Mouse (Mus musculus) layer of hippocampus, adult 8-10 months (tissue): ENCODE results near the gene Ptprn. TPM values are rescaled to one million over a fixed set of nuclear protein-coding genes. Genes with fewer than 3 reads are reported as not detected.
"Not testable (repeated sequence)": the region's sequence is repeated elsewhere in the genome, so short reads cannot be mapped to it uniquely, and the experiment has no call there.

Experiments
- DNase-seq, 2 experiments: peaks; one replicate each; pipeline ENCODE4 v3.0.0; 2022; ENCODE audit warnings: low spot score in 2 of 2
- total RNA-seq, 4 experiments: library from RNA; stranded (reverse); gene quantifications; 2 replicates each; pipeline ENCODE4 v1.2.4; 2022

The Ptprn gene
- total RNA-seq, 4 experiments from 2014 or later, result 360 to 457 (median 395) TPM

DNA sequence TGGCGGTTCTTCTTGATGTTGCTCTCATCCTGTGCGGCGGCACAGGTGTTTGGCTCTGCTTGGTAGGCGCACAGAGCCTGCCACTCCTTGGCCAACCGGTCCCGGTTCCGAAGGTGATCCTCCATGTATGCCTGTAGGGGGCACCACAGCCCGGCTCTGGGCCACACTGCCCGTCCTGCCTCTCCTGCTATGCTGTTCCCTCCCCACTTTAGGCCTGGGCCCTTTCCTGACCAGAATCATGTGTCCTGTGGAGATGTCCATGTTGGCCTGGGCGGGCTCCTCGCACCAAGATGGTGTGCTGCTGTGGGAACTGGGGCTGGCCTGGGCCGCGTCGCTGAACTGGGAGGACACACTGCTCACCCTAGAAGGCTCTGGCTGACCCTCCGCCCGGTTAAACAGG is 11.3 kb downstream of the Ptprn start:
- no peak for DNase-seq

DNA sequence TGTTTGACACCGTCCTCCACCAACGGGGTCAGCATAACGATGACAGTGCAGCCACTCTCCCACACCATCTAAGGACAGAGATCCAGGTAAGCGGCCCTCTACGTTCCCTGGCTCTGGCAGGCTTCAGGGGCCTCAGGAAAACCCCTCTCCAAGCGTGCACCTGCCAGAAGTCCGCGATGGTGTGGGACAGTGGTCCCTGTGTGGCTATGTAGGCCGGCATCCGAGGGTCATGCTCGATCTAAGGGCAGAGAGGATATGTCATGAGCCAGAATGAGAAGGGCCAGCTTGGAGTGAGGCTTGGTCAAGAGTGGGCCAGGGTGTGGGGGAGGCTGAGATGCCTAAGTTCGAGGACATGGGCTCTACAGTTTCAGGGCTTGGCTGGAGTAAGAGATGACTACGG is 12.0 kb downstream of the Ptprn start:
- no peak for DNase-seq

DNA sequence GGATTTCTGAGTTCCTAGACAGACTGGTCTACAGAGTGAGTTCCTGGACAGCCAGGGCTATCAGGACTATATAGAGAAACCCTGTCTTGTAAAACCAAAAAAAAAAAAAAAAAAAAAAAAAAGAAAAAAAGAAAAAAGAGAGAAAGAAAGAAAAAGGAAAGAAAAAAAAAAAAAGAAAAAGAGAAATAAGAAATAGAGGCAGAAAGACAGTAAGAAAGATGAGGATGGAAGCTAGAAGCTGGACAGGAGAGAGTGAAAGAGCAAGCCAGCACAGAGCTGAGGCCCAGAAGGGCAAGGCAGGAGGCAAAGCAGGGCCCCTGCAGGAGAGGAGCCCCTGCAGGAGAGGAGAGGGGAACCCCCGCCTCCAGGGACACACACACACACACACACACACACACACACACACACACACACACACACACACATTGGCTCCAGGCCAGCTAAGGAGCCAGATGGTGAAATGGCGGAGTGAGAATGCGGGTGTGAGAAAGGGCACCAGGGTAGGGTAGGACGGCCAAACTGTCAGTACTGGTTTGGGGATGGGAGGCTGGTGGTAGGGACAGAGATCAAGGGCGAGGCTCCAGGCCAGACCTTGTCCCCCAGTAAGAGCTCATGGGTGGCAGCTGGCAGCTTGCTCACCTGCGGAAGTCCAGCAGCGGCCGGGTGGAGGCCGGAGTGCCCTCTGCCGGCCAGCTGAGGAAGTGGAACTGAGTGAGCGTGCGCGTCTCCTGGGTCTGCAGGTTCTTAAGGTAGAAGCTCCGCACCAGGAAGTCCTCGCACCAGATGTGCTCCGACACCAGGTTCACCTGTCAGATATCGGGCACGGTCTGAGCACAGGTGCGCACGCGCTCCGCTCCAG is 13.0 kb downstream of the Ptprn start:
- no peak for DNase-seq

DNA sequence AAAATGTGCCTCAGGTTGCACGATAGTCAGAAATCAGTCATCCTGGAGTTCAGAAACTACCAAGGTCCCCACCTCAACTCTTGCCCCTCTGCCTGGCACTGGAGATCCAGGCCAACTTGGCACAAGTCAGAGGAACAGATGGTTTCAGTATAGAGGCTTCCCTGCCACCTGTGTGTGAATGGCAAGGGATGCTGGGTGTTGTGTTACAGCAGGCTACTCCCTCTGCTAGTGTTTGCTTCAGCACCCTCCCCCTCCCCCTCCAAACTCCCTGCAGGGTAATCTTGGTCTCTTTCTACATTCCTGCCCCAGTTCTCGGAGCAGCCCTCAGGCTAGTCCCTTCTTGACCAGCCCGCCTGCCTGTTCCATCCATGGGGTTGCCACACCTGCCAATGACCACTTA is 13.8 kb downstream of the Ptprn start:
- DNase-seq, result no peak

DNA sequence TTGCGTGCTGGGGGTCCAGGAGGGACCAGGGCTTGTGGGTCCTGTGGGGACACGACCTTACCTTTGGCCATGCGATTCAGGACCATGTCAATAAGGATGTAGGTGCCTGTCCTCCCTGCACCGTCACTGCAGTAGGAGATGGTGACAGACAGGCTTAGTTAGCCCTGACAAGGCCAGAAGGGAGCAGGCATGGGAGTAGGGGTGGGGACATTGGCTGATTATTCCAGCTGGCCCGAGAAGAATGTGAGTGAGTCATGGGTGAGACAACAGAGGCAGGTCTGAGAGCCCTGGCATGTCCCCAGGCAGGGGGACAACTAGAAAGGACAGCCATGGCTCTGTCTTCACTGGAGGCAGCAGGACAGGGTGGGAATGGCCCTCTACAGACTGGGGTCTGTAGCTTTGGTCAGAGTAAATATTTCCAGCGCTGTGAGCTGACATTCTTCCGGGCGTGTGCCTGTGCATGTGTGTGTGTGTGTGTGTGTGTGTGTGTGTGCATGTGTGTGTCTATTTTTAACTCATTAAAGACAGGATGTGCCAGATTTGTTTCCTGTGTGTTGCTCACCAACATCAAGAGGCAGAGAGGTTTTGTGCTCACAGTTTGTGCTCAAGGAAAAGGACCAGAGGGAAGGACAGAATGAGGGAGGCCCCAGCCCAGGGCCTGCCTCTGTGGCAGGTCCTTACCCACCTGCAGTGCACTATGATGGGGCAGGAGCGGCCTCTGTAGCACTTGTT is 16.1 kb downstream of the Ptprn start:
- no peak for DNase-seq

DNA sequence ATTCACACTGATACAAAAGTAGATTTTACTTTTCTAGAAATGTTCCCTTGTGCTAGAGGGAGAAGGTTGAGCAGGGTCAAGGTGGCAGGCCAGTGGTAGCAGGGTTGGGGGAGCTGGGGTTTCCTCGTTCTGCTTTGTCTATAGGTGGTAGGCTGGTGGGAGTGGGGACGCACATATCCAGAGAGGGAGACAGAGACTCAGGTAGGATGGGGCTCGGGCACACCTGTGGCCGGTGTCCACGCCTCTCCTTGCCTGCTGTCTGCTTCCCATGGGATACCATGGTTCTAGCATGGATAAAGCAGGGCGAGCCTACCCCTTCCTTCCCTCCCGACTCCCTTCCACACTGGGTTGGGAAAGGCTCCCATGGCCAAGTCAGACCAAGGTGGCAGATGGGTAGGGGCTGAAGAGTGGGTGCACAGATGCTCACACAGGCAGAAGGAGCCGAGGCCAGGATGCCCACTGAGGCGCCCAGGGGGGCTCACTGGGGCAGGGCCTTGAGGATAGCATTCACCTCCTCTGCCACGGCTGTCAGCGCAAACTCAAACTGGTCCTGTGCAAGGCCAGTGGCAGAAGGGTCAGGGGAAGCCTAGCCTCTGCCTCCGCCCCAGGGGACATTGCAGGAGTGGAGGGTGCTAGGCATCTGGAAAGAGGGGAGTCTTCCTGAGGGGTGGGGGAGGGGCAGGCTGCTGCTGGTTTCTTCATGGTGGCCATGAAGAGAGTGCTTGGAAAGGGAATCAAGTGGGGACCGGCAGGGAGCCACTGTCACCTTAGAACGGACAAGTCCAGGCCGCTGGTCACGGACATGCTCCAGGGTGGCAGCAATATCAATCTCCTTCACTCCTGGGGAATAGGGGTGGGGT is 17.0 kb downstream of the Ptprn start:
- no peak for DNase-seq

DNA sequence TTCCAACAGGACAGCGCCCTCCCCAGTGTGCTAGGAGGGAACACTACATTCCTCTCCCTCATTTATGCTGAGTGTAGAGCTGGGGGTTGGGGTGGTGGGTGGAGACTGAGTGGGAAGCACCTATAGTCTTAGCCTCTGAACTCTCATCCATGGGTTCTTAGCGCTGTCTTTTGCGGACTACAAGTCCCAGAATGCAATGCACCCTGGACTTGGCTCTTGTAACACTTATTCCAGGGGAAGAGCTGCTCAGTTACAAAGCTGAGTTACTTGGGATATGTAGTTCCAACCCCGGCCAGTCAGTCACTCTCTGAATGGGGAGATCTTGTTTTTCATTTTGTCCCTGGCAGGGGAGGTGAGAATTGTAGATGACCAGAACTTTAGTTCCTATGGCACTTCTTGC is 19.5 kb downstream of the Ptprn start:
- no peak for DNase-seq

DNA sequence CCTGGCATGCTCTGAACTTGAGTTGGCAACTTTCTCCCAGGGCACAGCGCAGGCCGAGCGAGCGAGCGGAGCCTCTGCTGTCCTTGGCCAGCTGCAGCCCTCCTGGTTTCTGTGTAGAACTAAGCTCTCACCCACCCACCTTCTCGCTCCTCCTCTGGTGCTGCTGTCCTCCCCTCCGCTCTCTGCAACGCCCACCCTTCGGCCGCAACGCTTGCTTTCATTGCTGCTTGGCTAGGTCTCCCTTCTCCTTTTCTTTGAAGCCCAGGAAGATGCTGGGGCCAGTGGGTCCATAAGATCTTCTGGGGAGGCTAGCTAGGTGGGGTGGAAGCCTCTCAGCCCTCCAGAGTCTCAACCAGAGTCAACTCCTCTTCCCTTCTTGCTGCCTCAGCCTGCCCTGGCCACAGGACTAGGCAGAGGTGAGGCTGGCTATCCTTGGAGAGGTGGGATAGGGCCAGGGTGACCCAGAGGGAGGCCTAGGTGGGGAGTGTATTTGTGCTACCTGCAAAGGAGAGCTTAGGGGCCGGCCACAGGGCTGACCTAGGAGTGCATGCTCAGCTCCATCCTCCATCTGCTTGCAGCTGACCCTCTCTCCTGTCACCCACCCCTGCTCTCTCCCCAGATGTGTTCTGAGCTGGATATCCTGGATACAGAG is 20.0 kb downstream of the Ptprn start:
- DNase-seq, result no peak

DNA sequence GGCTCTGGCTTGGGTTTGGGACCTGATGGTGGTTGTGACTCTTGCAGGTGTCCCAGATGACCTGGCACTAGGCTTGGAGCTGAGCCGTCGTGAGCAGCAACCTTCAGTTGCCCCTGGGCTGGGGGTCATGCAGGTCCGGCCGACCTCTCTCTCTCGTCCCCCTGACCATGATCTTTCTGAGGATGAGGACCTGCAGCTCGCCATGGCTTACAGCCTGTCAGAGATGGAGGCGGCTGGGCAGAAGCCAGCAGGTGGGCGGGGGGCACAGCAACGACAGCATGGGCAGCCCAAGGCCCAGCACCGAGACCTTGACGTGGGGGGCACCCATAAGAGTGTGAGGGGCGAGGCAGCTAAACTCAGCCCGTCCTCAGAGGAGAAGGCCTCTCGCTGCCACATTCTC is 20.9 kb downstream of the Ptprn start:
- DNase-seq, result no peak

DNA sequence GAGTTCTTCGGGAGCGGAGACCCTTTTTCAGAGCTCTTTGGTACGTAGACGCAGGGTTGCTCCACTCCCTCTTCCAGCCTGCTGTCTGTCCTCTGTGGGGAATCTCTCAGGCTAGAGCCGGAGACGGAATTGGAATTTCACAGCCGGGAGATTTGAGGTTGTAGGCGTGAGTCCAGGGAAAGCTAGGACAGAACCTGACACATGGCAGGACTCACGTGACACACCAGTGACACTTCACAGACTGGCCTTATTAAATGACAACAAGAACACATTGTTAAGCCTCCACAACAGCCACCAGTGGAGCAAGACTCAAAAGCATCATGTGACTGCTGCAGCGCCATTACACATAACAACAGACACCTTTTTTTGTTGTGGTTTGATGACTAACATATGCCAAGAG is 24.7 kb downstream of the Ptprn start:
- peak in 1 of 2 experiments; percentile 77 for DNase-seq

DNA sequence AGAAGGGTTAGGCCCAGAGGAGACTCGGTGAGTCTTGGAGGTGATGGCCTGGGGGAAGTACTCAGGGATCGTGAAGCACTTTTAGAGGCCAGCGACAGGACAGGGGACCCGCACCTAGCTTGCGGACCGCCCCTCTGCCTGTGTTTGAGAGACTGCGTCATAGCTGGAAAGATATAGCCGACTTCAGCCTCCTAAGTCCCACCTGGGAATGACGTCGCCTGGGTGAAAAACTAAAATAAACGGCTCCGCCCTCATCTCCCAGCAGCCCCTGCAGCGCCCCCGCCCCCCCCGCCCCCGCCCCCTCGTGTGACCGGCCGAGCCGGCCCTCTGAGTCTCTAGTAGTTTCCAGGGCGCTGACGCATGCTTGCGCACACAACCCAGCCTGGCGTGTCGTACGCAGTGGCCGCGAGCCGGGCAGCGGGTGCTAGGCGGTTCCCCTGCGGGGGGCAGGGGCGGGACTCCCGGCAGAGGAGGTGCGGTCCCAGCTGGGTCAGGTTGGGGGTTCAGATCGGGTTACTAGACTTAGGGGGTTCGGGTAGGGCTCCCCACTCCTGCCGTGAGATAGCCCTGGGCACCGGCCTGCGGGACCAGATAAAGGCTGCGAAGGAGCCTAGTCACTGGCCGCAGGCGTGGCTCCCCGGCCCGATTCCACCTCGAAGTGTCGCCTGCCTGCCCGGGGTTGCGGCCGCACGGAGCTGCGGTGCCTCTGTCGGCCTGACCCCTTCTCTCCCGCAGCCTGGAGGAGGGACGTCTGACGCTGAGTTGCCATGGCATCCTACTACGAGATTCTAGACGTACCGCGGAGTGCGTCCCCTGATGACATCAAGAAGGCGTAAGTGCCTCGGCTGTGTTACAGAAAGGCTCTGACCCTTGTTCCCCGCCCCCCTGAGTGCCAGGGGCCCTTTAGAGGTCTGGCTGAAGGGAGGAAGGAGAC is 27.9 kb downstream of the Ptprn start, which contains the start of gene Dnajb2:
Gene Dnajb2 (plus strand): TSS at position 290 of the 934 bp plus-strand sequence.
- peak; percentile 80 to 82 for DNase-seq

DNA sequence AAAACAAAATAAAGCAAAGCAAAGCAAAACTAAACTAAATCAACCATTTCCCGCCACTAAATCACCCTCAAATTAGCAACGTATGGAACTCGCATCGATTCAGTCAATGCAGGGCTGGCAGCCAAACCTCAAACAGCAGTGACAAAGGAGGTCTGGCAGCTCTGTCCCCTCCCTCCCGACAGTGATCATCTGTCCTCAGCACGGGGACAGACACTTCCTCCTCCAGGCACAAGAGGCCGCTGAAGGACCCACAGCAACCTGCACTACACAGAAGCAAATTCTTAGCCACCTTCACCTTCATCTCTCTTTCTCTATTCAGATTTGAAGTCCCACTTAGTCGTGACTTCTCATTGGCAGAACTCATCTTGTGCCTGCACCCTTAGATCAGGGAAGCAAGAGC is 29.7 kb downstream of the Ptprn start:
- peak; percentile 73 to 77 for DNase-seq

DNA sequence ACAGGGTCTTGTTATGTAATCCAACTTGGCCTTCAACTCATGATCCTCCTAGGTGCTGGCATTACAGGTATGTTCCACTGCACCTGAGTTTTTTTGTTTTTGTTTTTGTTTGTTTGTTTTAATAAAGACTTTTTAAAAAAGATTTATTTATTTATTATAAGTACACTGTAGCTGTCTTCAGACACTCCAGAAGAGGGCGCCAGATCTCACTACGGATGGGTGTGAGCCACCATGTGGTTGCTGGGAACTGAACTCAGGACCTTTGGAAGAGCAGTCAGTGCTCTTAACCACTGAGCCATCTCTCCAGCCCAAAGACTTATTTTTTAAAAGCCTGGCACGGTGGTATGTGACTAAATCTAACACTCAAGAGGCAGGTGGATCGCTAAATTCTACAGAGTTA is 31.8 kb downstream of the Ptprn start:
- not testable (repeated sequence) for DNase-seq

DNA sequence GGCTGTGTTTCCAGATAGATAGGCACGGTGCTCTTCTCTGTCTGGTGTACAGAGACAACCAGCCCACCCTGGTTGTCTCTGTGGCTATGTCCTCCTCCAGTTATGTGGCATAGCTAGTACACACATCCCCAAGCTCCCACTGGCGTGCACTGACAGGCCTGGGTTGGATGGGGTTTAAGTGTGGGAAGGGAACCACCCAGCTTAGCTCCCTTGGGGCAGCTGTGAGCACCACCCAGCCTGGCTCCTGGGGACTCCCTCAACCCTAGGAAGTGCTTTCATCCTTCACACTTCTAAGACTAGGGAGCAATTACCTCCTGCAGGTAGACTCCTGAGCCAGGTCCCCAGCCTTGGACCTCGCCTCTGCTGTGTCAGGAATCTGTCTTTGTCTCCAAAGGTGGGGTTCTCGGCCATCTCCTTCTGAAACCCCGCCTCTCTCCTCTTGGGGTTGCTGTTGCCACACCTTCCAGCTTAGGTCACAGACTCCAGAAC is 32.6 kb downstream of the Ptprn start, which contains the start of gene A630095N17Rik:
Gene A630095N17Rik (minus strand): TSS at position 439 of the 489 bp plus-strand sequence.
- no peak for DNase-seq

DNA sequence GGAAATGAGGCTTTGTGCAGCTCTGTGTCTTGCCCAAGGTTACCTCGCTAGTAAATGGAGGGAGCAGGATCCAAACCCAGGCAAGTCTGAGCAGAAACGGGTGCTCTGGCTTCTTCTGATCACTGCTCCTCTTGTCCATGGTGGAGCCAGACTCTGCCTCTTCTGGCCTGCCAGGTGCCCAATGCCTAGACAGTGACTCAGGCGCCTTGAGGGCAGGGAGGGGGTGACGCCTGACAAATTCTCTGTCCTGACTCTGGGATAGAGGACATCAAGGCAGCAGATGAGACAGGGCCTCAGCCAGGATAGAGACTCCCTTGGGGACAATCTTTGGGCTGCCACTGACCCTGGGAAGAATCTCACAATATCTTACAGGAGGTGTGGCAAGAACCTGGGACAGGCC is 33.1 kb downstream of the Ptprn start:
- no peak for DNase-seq

DNA sequence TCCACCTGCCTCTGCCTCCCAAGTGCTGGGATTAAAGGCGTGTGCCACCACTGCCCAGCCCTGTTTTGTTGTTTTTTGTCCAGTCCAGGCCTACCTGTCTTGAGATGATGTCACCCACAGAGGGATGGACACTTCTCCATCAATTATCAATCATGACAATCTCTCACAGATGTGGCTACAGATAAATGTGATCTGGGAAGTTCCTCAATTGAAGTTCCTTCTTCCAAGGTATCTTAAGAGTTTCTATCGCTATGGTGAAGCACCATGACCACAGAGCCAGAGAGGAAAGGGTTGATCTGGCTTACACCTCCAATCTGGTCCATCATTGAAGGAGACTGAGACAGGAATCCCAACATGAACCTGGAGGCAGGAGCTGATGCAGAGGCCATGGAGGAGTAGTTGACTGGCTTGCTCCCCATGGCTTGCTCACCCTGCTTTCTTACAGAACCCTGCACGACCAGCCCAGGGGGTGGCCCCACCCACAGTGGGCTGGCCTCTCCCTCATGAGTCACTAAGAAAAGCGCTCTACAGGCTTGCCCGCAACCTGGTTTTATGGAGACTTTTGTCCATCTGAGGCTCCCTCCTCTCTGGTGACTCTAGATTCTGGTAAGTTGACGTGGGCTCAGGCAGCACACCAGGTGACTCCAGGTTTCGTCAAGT is 33.8 kb downstream of the Ptprn start:
- no peak for DNase-seq

DNA sequence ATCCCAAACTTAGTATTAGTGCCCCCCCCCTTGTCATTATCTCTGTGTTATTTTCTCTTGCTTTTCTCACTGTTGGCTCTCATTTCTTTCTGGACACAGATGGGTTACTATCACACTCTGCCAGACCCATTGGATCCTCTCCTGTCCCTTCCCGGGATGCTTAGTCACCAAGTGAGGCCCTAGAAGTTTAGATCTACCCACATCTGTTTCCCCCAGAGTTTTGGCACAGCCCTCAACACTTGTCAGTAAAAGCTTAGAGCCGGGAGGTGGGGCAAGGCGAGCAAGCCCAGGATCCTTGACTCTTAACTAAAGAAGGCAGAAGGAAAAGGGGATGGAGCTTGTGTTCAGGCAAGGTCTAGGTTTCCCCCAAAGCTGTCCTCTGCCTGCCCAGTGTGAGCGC is 35.1 kb downstream of the Ptprn start:
- DNase-seq, result no peak

DNA sequence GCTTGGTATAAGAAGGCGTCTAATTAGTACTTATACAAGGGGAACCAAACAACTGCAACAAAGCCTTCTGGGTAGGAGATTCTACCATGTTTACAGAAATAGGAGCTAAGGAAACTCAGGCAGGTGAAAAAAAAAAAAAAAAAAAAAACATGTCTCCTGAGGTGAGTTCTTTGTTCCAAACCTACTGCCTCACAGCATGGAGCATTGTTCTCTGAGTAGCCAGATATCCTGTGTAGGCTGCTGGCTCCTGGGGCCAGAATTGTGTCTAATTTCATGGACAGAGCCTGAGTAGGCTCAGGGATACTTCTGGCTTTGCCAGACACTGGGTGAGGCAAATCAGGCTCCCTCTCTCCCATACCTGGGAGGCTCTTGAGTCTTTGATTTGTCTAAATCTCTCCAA is 36.6 kb downstream of the Ptprn start:
- no peak for DNase-seq

DNA sequence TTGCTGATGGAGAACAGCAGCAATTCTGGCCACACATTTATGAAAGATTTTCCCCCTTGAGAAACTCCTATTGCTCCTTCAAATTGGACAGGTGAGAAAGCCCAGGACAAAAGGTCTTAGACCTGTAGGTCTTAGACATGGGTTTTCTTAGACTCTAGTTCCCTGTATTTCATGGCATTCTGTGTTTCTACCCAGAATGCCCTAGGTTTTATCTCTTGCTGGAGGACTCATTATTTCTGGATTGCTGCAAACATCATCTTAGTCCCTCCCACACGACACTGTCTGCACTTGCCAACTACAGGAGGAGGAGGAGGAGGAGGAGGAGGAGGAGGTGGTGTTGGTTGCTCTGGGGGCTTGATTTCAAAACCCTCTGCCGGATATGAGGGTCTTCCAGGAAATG is 38.2 kb downstream of the Ptprn start:
- no peak for DNase-seq
